Mouse (Mus musculus) adrenal gland, adult (tissue): ENCODE data around the gene Dennd1a.

Experiments
- DNase-seq, 2 experiments: peaks; one replicate each; pipeline ENCODE4 v3.0.0; 2022 to 2023; ENCODE audit warnings: low spot score in 1 of 2; ENCODE audit not compliant: inconsistent age in 2 of 2

The Dennd1a gene

GRCm38 (mm10) chr2:37908296-37908695, 378.9 kb downstream of the Dennd1a start:
- no peak for DNase-seq

- no peak for DNase-seq
Observed at GRCm38 (mm10) chr2:37906261-37906660, 380.9 kb downstream of the Dennd1a start.

GRCm38 (mm10) chr2:37903286-37903685, 383.9 kb downstream of the Dennd1a start:
- no peak for DNase-seq

- no peak for DNase-seq
Observed at GRCm38 (mm10) chr2:37883214-37883613, 404.0 kb downstream of the Dennd1a start.

- no peak for DNase-seq
Observed at GRCm38 (mm10) chr2:37881262-37881913, 405.8 kb downstream of the Dennd1a start.

- DNase-seq: no peak
Observed at GRCm38 (mm10) chr2:37879697-37880096, 407.5 kb downstream of the Dennd1a start.

GRCm38 (mm10) chr2:37872791-37873190, 414.4 kb downstream of the Dennd1a start:
- DNase-seq: no peak

GRCm38 (mm10) chr2:37869628-37870027, 417.6 kb downstream of the Dennd1a start:
- DNase-seq: peak in 1 of 2 experiments; percentile 14

- no peak for DNase-seq
Observed at GRCm38 (mm10) chr2:37867387-37867786, 419.8 kb downstream of the Dennd1a start.

- DNase-seq: peak in 1 of 2 experiments; percentile 56
Observed at GRCm38 (mm10) chr2:37857472-37857871, 429.7 kb downstream of the Dennd1a start.

GRCm38 (mm10) chr2:37856955-37857354, 430.2 kb downstream of the Dennd1a start:
- DNase-seq: no peak

- DNase-seq: no peak
Observed at GRCm38 (mm10) chr2:37855226-37855625, 432.0 kb downstream of the Dennd1a start.

- no peak for DNase-seq
Observed at GRCm38 (mm10) chr2:37853878-37854435, 433.2 kb downstream of the Dennd1a start.

GRCm38 (mm10) chr2:37850626-37851025, 436.6 kb downstream of the Dennd1a start:
- no peak for DNase-seq

GRCm38 (mm10) chr2:37849357-37849756, 437.8 kb downstream of the Dennd1a start:
- DNase-seq: no peak

- no peak for DNase-seq
Observed at GRCm38 (mm10) chr2:37842719-37843118, 444.5 kb downstream of the Dennd1a start.

GRCm38 (mm10) chr2:37842151-37842569, 445.0 kb downstream of the Dennd1a start:
- no peak for DNase-seq

GRCm38 (mm10) chr2:37839922-37840321, 447.3 kb downstream of the Dennd1a start:
- DNase-seq: no peak

- no peak for DNase-seq
Observed at GRCm38 (mm10) chr2:37838202-37838984, 448.8 kb downstream of the Dennd1a start.

- DNase-seq: no peak
Observed at GRCm38 (mm10) chr2:37837542-37837941, 449.6 kb downstream of the Dennd1a start.

GRCm38 (mm10) chr2:37836926-37837325, 450.3 kb downstream of the Dennd1a start:
- no peak for DNase-seq

- DNase-seq: no peak
Observed at GRCm38 (mm10) chr2:37832253-37832652, 454.9 kb downstream of the Dennd1a start.
